Mouse (Mus musculus) hindbrain, postnatal 0 days (tissue): ENCODE measurements around the gene Ppig. TPM values are rescaled to one million over a fixed set of nuclear protein-coding genes. Genes with fewer than 3 reads are reported as not detected.
A peak's percentile ranks its signal among the peaks of the same experiment; 100 is the strongest.

ENCODE experiments used
- ATAC-seq: fragments of 200-750 bp; cut with Nextera tagmentation; 2 replicates; pipeline ENCODE4 v1.8.0; 2017; ENCODE audit warnings: mild to moderate bottlenecking, moderate TSS enrichment, moderate library complexity
- DNase-seq: peaks from one replicate; pipeline ENCODE4 v3.0.0-alpha.2; 2015; ENCODE audit warnings: low spot score
- H3K27ac ChIP-seq: fragments of 300-500 bp; sonication (generic); 2 replicates; pipeline ENCODE4 v1.5.1; 2014; ENCODE audit warnings: mild to moderate bottlenecking
- H3K27me3 ChIP-seq: fragments of 300-500 bp; sonication (generic); 2 replicates; pipeline ENCODE4 v1.6.1; 2014; ENCODE audit warnings: low read length, mixed read lengths; ENCODE audit not compliant: insufficient read depth
- H3K36me3 ChIP-seq: fragments of 300-500 bp; sonication (generic); 2 replicates; pipeline ENCODE4 v1.6.1; 2014; ENCODE audit warnings: low read length, mixed read lengths; ENCODE audit not compliant: insufficient read depth
- H3K4me1 ChIP-seq: fragments of 300-500 bp; sonication (generic); 2 replicates; pipeline ENCODE4 v1.6.1; 2014; ENCODE audit warnings: antibody characterized with exemption, low read length, mixed read lengths; ENCODE audit not compliant: insufficient read depth
- H3K4me2 ChIP-seq: fragments of 300-500 bp; sonication (generic); 2 replicates; pipeline ENCODE4 v1.6.1; 2014; ENCODE audit warnings: low read depth, mild to moderate bottlenecking, low read length, moderate library complexity, mixed read lengths
- H3K4me3 ChIP-seq: fragments of 300-500 bp; sonication (generic); 2 replicates; pipeline ENCODE4 v1.5.1; 2014; ENCODE audit warnings: low read length
- H3K9ac ChIP-seq: fragments of 300-500 bp; sonication (generic); replicated peaks from 2 replicates; pipeline ENCODE4 v1.6.1; 2014; ENCODE audit warnings: mild to moderate bottlenecking, low read length, moderate library complexity, mixed read lengths
- H3K9me3 ChIP-seq: fragments of 300-500 bp; sonication (generic); 2 replicates; pipeline ENCODE4 v1.6.1; 2016; ENCODE audit warnings: low read length, mixed read lengths
- CTCF ChIP-seq: IDR thresholded peaks from 2 replicates; pipeline ENCODE4 v1.5.1; 2016; ENCODE audit warnings: antibody characterized with exemption, control low read depth, low read depth
- WGBS: fragments of 180-500 bp; shearing (Covaris S2); extraction: QIAGEN DNeasy Blood & Tissue Kit; methylation state at CpG from one replicate; pipeline ENCODE4 v1.1.7; 2014; 5-methylcytosine and 5-hydroxymethylcytosine counted together
- polyA plus RNA-seq: library from polyadenylated mRNA; unstranded; fragments of >200 nt; fragmentation: Nextera tagmentation; extraction: Ambion mirVana; gene quantifications from 2 replicates; pipeline ENCODE4 v1.2.1, GENCODE M21; 2015
- total RNA-seq: library from RNA; depleted of rRNA; stranded (reverse); fragments of >200 nt; gene quantifications from 2 replicates; pipeline ENCODE4 v1.2.3, GENCODE M21; 2014

Gene Ppig
- total and polyA plus RNA-seq, 2 experiments from 2014 or later = 9.9 to 125 TPM

GRCm38 (mm10) chr2:69683036-69683805 lies 39.1 kb upstream of the Ppig start:
- no peak for TF ChIP-seq CTCF
- Histone ChIP-seq H3K36me3 (peaks cover 4% of the 10 kb centered on the region; the same call in 1 of the 2 replicates), H3K4me2 (peak overlapping the region; percentile 30; the same call in 1 of the 2 replicates), H3K9me3 (no peaks in the 10 kb centered on the region), H3K4me1 (no peaks in the 10 kb centered on the region), H3K4me3 (no peak overlapping the region), H3K27me3 (no peaks in the 10 kb centered on the region), H3K9ac (no peak overlapping the region), H3K27ac (no peak overlapping the region)
- ATAC-seq = no peak
- peak; percentile 49 for DNase-seq
- WGBS = 19% methylated on average over 13 of the region's 13 CpGs

- no peak for TF ChIP-seq CTCF
- Histone ChIP-seq H3K27ac (no peak overlapping the region), H3K4me1 (no peaks in the 10 kb centered on the region), H3K4me2 (no peak overlapping the region), H3K9ac (no peak overlapping the region), H3K27me3 (no peaks in the 10 kb centered on the region), H3K36me3 (peaks cover 4% of the 10 kb centered on the region; the same call in 1 of the 2 replicates), H3K9me3 (no peaks in the 10 kb centered on the region), H3K4me3 (no peak overlapping the region)
- DNase-seq = no peak
- WGBS = 94% methylated on average over 3 of the region's 3 CpGs
- no peak for ATAC-seq
These were observed 37.9 kb upstream of the Ppig start for GRCm38 (mm10) chr2:69684488-69684887.

GRCm38 (mm10) chr2:69690214-69690613 lies 32.1 kb upstream of the Ppig start:
- Histone ChIP-seq H3K36me3 (peaks cover 22% of the 10 kb centered on the region), H3K4me2 (no peak overlapping the region), H3K4me1 (no peaks in the 10 kb centered on the region), H3K27me3 (no peaks in the 10 kb centered on the region), H3K27ac (no peak overlapping the region), H3K9me3 (no peaks in the 10 kb centered on the region), H3K9ac (no peak overlapping the region), H3K4me3 (no peak overlapping the region)
- WGBS = 97% methylated on average over 3 of the region's 3 CpGs
- TF ChIP-seq CTCF = no peak
- ATAC-seq (no peak), DNase-seq (no peak)

GRCm38 (mm10) chr2:69690843-69691242 lies 31.5 kb upstream of the Ppig start:
- no peak for TF ChIP-seq CTCF
- H3K4me2 ChIP-seq = no peak overlapping the region
- WGBS = 94% methylated on average over 6 of the region's 6 CpGs
- ATAC-seq (no peak), DNase-seq (no peak)
- no peak overlapping the region for H3K9ac ChIP-seq
- H3K9me3 ChIP-seq = no peaks in the 10 kb centered on the region
- no peak overlapping the region for H3K27ac ChIP-seq
- no peaks in the 10 kb centered on the region for H3K27me3 ChIP-seq
- H3K36me3 ChIP-seq = peaks cover 22% of the 10 kb centered on the region
- H3K4me1 ChIP-seq = no peaks in the 10 kb centered on the region
- no peak overlapping the region for H3K4me3 ChIP-seq

GRCm38 (mm10) chr2:69693501-69693900 lies 28.8 kb upstream of the Ppig start:
- Histone ChIP-seq H3K4me3 (no peak overlapping the region), H3K27ac (no peak overlapping the region), H3K9ac (no peak overlapping the region), H3K9me3 (no peaks in the 10 kb centered on the region), H3K4me2 (no peak overlapping the region), H3K36me3 (peaks cover 20% of the 10 kb centered on the region), H3K4me1 (no peaks in the 10 kb centered on the region), H3K27me3 (no peaks in the 10 kb centered on the region)
- DNase-seq (no peak), ATAC-seq (no peak)
- 95% methylated on average over 11 of the region's 11 CpGs for WGBS
- TF ChIP-seq CTCF = 0 out of 2 replicates have a peak, but pooled peaks have one; percentile 3

GRCm38 (mm10) chr2:69700446-69700845 lies 21.9 kb upstream of the Ppig start:
- Histone ChIP-seq H3K27ac (no peak overlapping the region), H3K4me3 (no peak overlapping the region), H3K27me3 (no peaks in the 10 kb centered on the region), H3K9ac (no peak overlapping the region), H3K9me3 (no peaks in the 10 kb centered on the region), H3K4me2 (no peak overlapping the region), H3K36me3 (peaks cover 34% of the 10 kb centered on the region; the same call in 1 of the 2 replicates), H3K4me1 (no peaks in the 10 kb centered on the region)
- DNase-seq (no peak), ATAC-seq (no peak)
- 97% methylated on average over 8 of the region's 8 CpGs for WGBS
- no peak for TF ChIP-seq CTCF

GRCm38 (mm10) chr2:69712171-69712570 lies 10.2 kb upstream of the Ppig start:
- Histone ChIP-seq H3K27me3 (no peaks in the 10 kb centered on the region), H3K4me1 (no peaks in the 10 kb centered on the region), H3K36me3 (peaks cover 2% of the 10 kb centered on the region), H3K27ac (no peak overlapping the region), H3K9ac (no peak overlapping the region), H3K4me3 (no peak overlapping the region), H3K4me2 (peak overlapping the region; percentile 75), H3K9me3 (no peaks in the 10 kb centered on the region)
- 82% methylated on average over 14 of the region's 14 CpGs for WGBS
- TF ChIP-seq CTCF = no peak
- ATAC-seq (no peak), DNase-seq (no peak)
